Mouse (Mus musculus): ENCODE data around the gene Prr7. TPM values are rescaled to one million over a fixed set of nuclear protein-coding genes. Genes with fewer than 3 reads are reported as not detected.
"Not testable (repeated sequence)": the region's sequence is repeated elsewhere in the genome, so short reads cannot be mapped to it uniquely, and the experiment has no call there.

Prr7 gene
- polyA plus RNA-seq, 1 experiment from 2014 or later, result 5.5 TPM

- not testable (repeated sequence) for H3K36me3 ChIP-seq (replicated peaks); H3K9ac ChIP-seq; H3K4me1 ChIP-seq; H3K4me3 ChIP-seq; H3K4me2 ChIP-seq; ATAC-seq (replicated peaks); H3K27ac ChIP-seq; H3K9me3 ChIP-seq; H3K27me3 ChIP-seq (replicated peaks)
- WGBS, result 91% methylated on average over 15 of the region's 15 CpGs
Measured at GRCm38 (mm10) chr13:55437111-55437629, 26.9 kb upstream of the Prr7 start.

- peak overlapping the region; percentile 50 for H3K9ac ChIP-seq
- 40% methylated on average over 9 of the region's 9 CpGs for WGBS
- H3K27me3 ChIP-seq (replicated peaks), result no peaks in the 10 kb centered on the region
- no peaks in the 10 kb centered on the region for H3K9me3 ChIP-seq
- H3K4me2 ChIP-seq, result peak overlapping the region; percentile 66
- H3K4me1 ChIP-seq, result peaks cover 30% of the 10 kb centered on the region
- ATAC-seq (replicated peaks), result no peak
- H3K36me3 ChIP-seq (replicated peaks), result no peaks in the 10 kb centered on the region
- H3K27ac ChIP-seq, result peak overlapping the region; percentile 93
- H3K4me3 ChIP-seq, result peak overlapping the region; percentile 75
Measured at GRCm38 (mm10) chr13:55443799-55444285, 20.2 kb upstream of the Prr7 start.

GRCm38 (mm10) chr13:55444286-55444936 is 19.7 kb upstream of the Prr7 start:
- peak overlapping the region; percentile 75 for H3K4me3 ChIP-seq
- no peaks in the 10 kb centered on the region for H3K27me3 ChIP-seq (replicated peaks)
- no peaks in the 10 kb centered on the region for H3K9me3 ChIP-seq
- peak overlapping the region; percentile 66 for H3K4me2 ChIP-seq
- H3K27ac ChIP-seq, result peak overlapping the region; percentile 93
- 1% methylated on average over 33 of the region's 33 CpGs for WGBS
- H3K36me3 ChIP-seq (replicated peaks), result no peaks in the 10 kb centered on the region
- H3K4me1 ChIP-seq, result peaks cover 30% of the 10 kb centered on the region
- ATAC-seq (replicated peaks), result peak; percentile 84
- H3K9ac ChIP-seq, result peak overlapping the region; percentile 50

GRCm38 (mm10) chr13:55444937-55445315 is 19.1 kb upstream of the Prr7 start, which contains the start of gene Grk6:
TSS of gene Grk6 (plus strand) at chr13:55445072.
- Histone ChIP-seq H3K4me1 (peaks cover 30% of the 10 kb centered on the region), H3K4me3 (peak within 1 kb of the TSS; percentile 75), H3K9ac (peak within 1 kb of the TSS; percentile 85), H3K4me2 (peak within 1 kb of the TSS; percentile 66), H3K27me3 (replicated peaks) (no peaks in the 10 kb centered on the region), H3K36me3 (replicated peaks) (no peaks in the 10 kb centered on the region), H3K9me3 (no peaks in the 10 kb centered on the region), H3K27ac (peak within 1 kb of the TSS; percentile 93)
- WGBS, result 0% methylated on average over 34 of the region's 35 CpGs
- peak; percentile 97 for ATAC-seq (replicated peaks)

GRCm38 (mm10) chr13:55445361-55446091 is 18.5 kb upstream of the Prr7 start:
- no peaks in the 10 kb centered on the region for H3K27me3 ChIP-seq (replicated peaks)
- peak overlapping the region; percentile 85 for H3K9ac ChIP-seq
- under 1% methylated on average over 54 of the region's 66 CpGs for WGBS
- peaks cover 2% of the 10 kb centered on the region; the same call in 1 of the 2 replicates for H3K36me3 ChIP-seq (replicated peaks)
- H3K27ac ChIP-seq, result peak overlapping the region; percentile 93
- no peaks in the 10 kb centered on the region for H3K9me3 ChIP-seq
- H3K4me1 ChIP-seq, result peaks cover 30% of the 10 kb centered on the region
- H3K4me2 ChIP-seq, result peak overlapping the region; percentile 66
- ATAC-seq (replicated peaks), result no peak
- H3K4me3 ChIP-seq, result peak overlapping the region; percentile 75

- WGBS, result 82% methylated on average over 6 of the region's 6 CpGs
- Histone ChIP-seq H3K4me3 (peak overlapping the region; percentile 75), H3K4me1 (peaks cover 30% of the 10 kb centered on the region), H3K27ac (no peak overlapping the region), H3K27me3 (replicated peaks) (no peaks in the 10 kb centered on the region), H3K9me3 (no peaks in the 10 kb centered on the region), H3K9ac (peak overlapping the region; percentile 85; the same call in 1 of the 2 replicates), H3K36me3 (replicated peaks) (peaks cover 13% of the 10 kb centered on the region), H3K4me2 (peak overlapping the region; percentile 66)
- no peak for ATAC-seq (replicated peaks)
Measured at GRCm38 (mm10) chr13:55446483-55447105, 17.5 kb upstream of the Prr7 start.

GRCm38 (mm10) chr13:55447543-55447943 is 16.5 kb upstream of the Prr7 start:
- no peak overlapping the region for H3K4me3 ChIP-seq
- ATAC-seq (replicated peaks), result no peak
- H3K27me3 ChIP-seq (replicated peaks), result no peaks in the 10 kb centered on the region
- no peak overlapping the region for H3K4me2 ChIP-seq
- no peaks in the 10 kb centered on the region for H3K9me3 ChIP-seq
- H3K9ac ChIP-seq, result no peak overlapping the region
- no peak overlapping the region for H3K27ac ChIP-seq
- peaks cover 22% of the 10 kb centered on the region for H3K36me3 ChIP-seq (replicated peaks)
- 61% methylated on average over 3 of the region's 3 CpGs for WGBS
- peaks cover 30% of the 10 kb centered on the region for H3K4me1 ChIP-seq

GRCm38 (mm10) chr13:55448131-55448530 is 15.9 kb upstream of the Prr7 start:
- H3K4me3 ChIP-seq, result no peak overlapping the region
- 94% methylated on average over 5 of the region's 5 CpGs for WGBS
- H3K9me3 ChIP-seq, result no peaks in the 10 kb centered on the region
- H3K9ac ChIP-seq, result no peak overlapping the region
- peaks cover 30% of the 10 kb centered on the region for H3K4me1 ChIP-seq
- peaks cover 28% of the 10 kb centered on the region for H3K36me3 ChIP-seq (replicated peaks)
- ATAC-seq (replicated peaks), result no peak
- H3K27ac ChIP-seq, result no peak overlapping the region
- no peak overlapping the region for H3K4me2 ChIP-seq
- no peaks in the 10 kb centered on the region for H3K27me3 ChIP-seq (replicated peaks)

- no peak overlapping the region for H3K4me3 ChIP-seq
- ATAC-seq (replicated peaks), result no peak
- no peak overlapping the region for H3K27ac ChIP-seq
- peaks cover 22% of the 10 kb centered on the region for H3K4me1 ChIP-seq
- H3K9me3 ChIP-seq, result no peaks in the 10 kb centered on the region
- H3K9ac ChIP-seq, result no peak overlapping the region
- H3K4me2 ChIP-seq, result no peak overlapping the region
- H3K27me3 ChIP-seq (replicated peaks), result no peaks in the 10 kb centered on the region
- 91% methylated on average over 9 of the region's 9 CpGs for WGBS
- peaks cover 32% of the 10 kb centered on the region for H3K36me3 ChIP-seq (replicated peaks)
Measured at GRCm38 (mm10) chr13:55449205-55449604, 14.9 kb upstream of the Prr7 start.

GRCm38 (mm10) chr13:55449679-55450441 is 14.2 kb upstream of the Prr7 start:
- WGBS, result 95% methylated on average over 17 of the region's 17 CpGs
- H3K9me3 ChIP-seq, result no peaks in the 10 kb centered on the region
- H3K27ac ChIP-seq, result no peak overlapping the region
- no peak overlapping the region for H3K4me2 ChIP-seq
- no peak overlapping the region for H3K9ac ChIP-seq
- H3K4me1 ChIP-seq, result peaks cover 22% of the 10 kb centered on the region
- peaks cover 36% of the 10 kb centered on the region for H3K36me3 ChIP-seq (replicated peaks)
- no peak overlapping the region for H3K4me3 ChIP-seq
- no peaks in the 10 kb centered on the region for H3K27me3 ChIP-seq (replicated peaks)
- ATAC-seq (replicated peaks), result no peak

GRCm38 (mm10) chr13:55450511-55450980 is 13.5 kb upstream of the Prr7 start:
- Histone ChIP-seq H3K4me2 (no peak overlapping the region), H3K4me3 (no peak overlapping the region), H3K27ac (no peak overlapping the region), H3K36me3 (replicated peaks) (peaks cover 40% of the 10 kb centered on the region), H3K27me3 (replicated peaks) (no peaks in the 10 kb centered on the region), H3K9ac (no peak overlapping the region), H3K4me1 (peaks cover 22% of the 10 kb centered on the region), H3K9me3 (no peaks in the 10 kb centered on the region)
- no peak for ATAC-seq (replicated peaks)
- 97% methylated on average over 11 of the region's 11 CpGs for WGBS

Data from midbrain, embryonic 15.5 days (tissue).